ENCODE assay signal across 36 mouse cellular contexts in the genomic region with DNA sequence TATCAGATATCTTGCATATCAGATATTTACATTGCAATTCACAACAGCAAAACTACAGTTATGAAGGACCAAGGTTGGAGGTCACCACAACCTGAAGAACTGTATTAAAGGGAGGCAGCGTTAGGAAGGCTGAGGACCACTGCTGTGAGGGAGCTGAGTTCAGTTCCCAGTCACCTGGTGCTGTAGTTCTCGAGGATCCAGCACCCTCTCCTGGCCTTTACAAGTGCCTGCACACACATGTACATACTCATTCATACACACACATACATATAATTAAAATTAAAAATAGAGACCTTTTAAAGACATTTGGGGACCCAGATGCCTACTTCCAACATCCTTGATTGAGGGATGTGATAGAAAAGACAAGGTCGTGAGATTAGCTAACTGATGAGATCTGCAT. TPM values are rescaled to one million over a fixed set of nuclear protein-coding genes. Genes with fewer than 3 reads are reported as not detected.
DNase-seq lines count a peak whose midpoint lies in the region; ATAC-seq and TF ChIP-seq lines count a peak whose summit lies in the region.
"Had no signal": no experiment of that assay in that cellular context is flagged by ENCODE, and none has a peak within 500 bp of the region (broad histone marks: within the 10 kb centered on the region; RNA-seq: fewer than 3 reads in every experiment).

No protein-coding gene starts in this region.

- no peaks in the 10 kb centered on the region; the same call in 1 of the 2 replicates for H3K36me3 ChIP-seq in intestine, postnatal 0 days (ENCODE audit: control insufficient read depth, insufficient read depth)
- no peaks in the 10 kb centered on the region for H3K36me3 ChIP-seq in intestine, embryonic 15.5 days
- no peaks in the 10 kb centered on the region for H3K36me3 ChIP-seq in liver, embryonic 14.5 days (replicated peaks; ENCODE audit: control insufficient read depth, insufficient read depth, low read depth)
- no peaks in the 10 kb centered on the region for H3K36me3 ChIP-seq in liver, embryonic 12.5 days
- H3K36me3 ChIP-seq in MEL (ENCODE audit: control insufficient read depth in 1 of 2, insufficient read depth in 2 of 2, low read length in 2 of 2) = no peaks in the 10 kb centered on the region; a peak in 1 of 4 replicates
- H3K36me3 ChIP-seq: embryonic facial prominence, embryonic 13.5 days; forebrain, embryonic 10.5 days; forebrain, embryonic 15.5 days; hindbrain, embryonic 12.5 days; limb, embryonic 12.5 days; liver, embryonic 15.5 days; midbrain, embryonic 12.5 days; neural tube, embryonic 12.5 days had no signal

- H3K9me3 ChIP-seq in intestine, postnatal 0 days (ENCODE audit: control insufficient read depth) = no peaks in the 10 kb centered on the region
- H3K9me3 ChIP-seq in intestine, embryonic 15.5 days = no peaks in the 10 kb centered on the region
- H3K9me3 ChIP-seq in liver, embryonic 14.5 days (ENCODE audit: control insufficient read depth, low read length) = no peaks in the 10 kb centered on the region
- H3K9me3 ChIP-seq in liver, embryonic 12.5 days (replicated peaks) = no peaks in the 10 kb centered on the region
- H3K9me3 ChIP-seq in MEL (replicated peaks; ENCODE audit: insufficient read depth, low read length) = no peaks in the 10 kb centered on the region
- H3K9me3 ChIP-seq: embryonic facial prominence, embryonic 13.5 days; forebrain, embryonic 10.5 days; forebrain, embryonic 15.5 days; hindbrain, embryonic 12.5 days; limb, embryonic 12.5 days; liver, embryonic 15.5 days; megakaryocyte, embryonic 14.5 days; midbrain, embryonic 12.5 days; neural tube, embryonic 12.5 days had no signal

- peak overlapping the region; percentile 56 for H3K4me2 ChIP-seq in intestine, postnatal 0 days (replicated peaks; ENCODE audit: low read depth)
- no peak overlapping the region for H3K4me2 ChIP-seq in intestine, embryonic 15.5 days (replicated peaks)
- H3K4me2 ChIP-seq in liver, embryonic 14.5 days (ENCODE audit: low read depth) = no peak overlapping the region
- no peak overlapping the region for H3K4me2 ChIP-seq in liver, embryonic 12.5 days
- H3K4me2 ChIP-seq: embryonic facial prominence, embryonic 13.5 days; forebrain, embryonic 15.5 days; heart, embryonic 11.5 days; hindbrain, embryonic 12.5 days; limb, embryonic 12.5 days; liver, embryonic 15.5 days; midbrain, embryonic 12.5 days; neural tube, embryonic 12.5 days had no signal

- WGBS in intestine, postnatal 0 days = 77% methylated on average over 3 of the region's 3 CpGs
- WGBS in intestine, embryonic 15.5 days = 74% methylated on average over 3 of the region's 3 CpGs
- WGBS in liver, embryonic 14.5 days (ENCODE audit: insufficient replicate concordance) = 52% methylated on average over 3 of the region's 3 CpGs
- 66% methylated on average over 3 of the region's 3 CpGs for WGBS in liver, embryonic 12.5 days (ENCODE audit: insufficient replicate concordance)

- H3K27me3 ChIP-seq in intestine, postnatal 0 days (replicated peaks; ENCODE audit: control insufficient read depth, insufficient read depth, low read length) = no peaks in the 10 kb centered on the region
- H3K27me3 ChIP-seq in intestine, embryonic 15.5 days (replicated peaks) = no peaks in the 10 kb centered on the region
- no peaks in the 10 kb centered on the region for H3K27me3 ChIP-seq in liver, embryonic 14.5 days (ENCODE audit: control insufficient read depth, insufficient read depth, low read length)
- peaks cover 5% of the 10 kb centered on the region; the same call in 1 of the 2 replicates for H3K27me3 ChIP-seq in liver, embryonic 12.5 days (replicated peaks)
- H3K27me3 ChIP-seq in MEL (ENCODE audit: control insufficient read depth in 1 of 2, insufficient read depth in 2 of 2, low read length in 2 of 2) = peaks cover 0 to 2% of the 10 kb centered on the region in 2 experiments; a peak in 2 of 4 replicates
- H3K27me3 ChIP-seq: embryonic facial prominence, embryonic 13.5 days; forebrain, embryonic 15.5 days; hindbrain, embryonic 12.5 days; limb, embryonic 12.5 days; liver, embryonic 15.5 days; midbrain, embryonic 12.5 days; neural tube, embryonic 12.5 days had no signal

- no peak for ATAC-seq in intestine, postnatal 0 days
- ATAC-seq in intestine, embryonic 15.5 days = no peak
- no peak for ATAC-seq in liver, embryonic 14.5 days (ENCODE audit: insufficient read depth)
- no peak for ATAC-seq in liver, embryonic 12.5 days
- no peak for ATAC-seq in frontal cortex, adult (ENCODE audit: low TSS enrichment)
- ATAC-seq: forebrain, embryonic 15.5 days had no signal

- no peak for TF ChIP-seq EP300 in liver, embryonic 14.5 days (IDR thresholded peaks at IDR 0.05; ENCODE audit: low read depth)
- TF ChIP-seq EP300 in MEL (IDR thresholded peaks at IDR 0.05; ENCODE audit: low read depth in 1 of 2, low read length in 2 of 2) = no peak

- TF ChIP-seq POLR2A in MEL (IDR thresholded peaks at IDR 0.05; ENCODE audit: control insufficient read depth in 1 of 2, insufficient read depth in 1 of 2, low read depth in 1 of 2, low read length in 2 of 2, poor library complexity in 1 of 2) = no peak

- H3K9ac ChIP-seq in intestine, postnatal 0 days (ENCODE audit: low read depth, low read length) = no peak overlapping the region
- H3K9ac ChIP-seq in intestine, embryonic 15.5 days = no peak overlapping the region
- no peak overlapping the region for H3K9ac ChIP-seq in liver, embryonic 14.5 days (replicated peaks)
- no peak overlapping the region for H3K9ac ChIP-seq in liver, embryonic 12.5 days
- no peak overlapping the region for H3K9ac ChIP-seq in MEL (ENCODE audit: control insufficient read depth, low read depth, low read length, poor library complexity, severe bottlenecking)
- H3K9ac ChIP-seq: embryonic facial prominence, embryonic 13.5 days; forebrain, embryonic 15.5 days; hindbrain, embryonic 12.5 days; limb, embryonic 12.5 days; liver, embryonic 15.5 days; midbrain, embryonic 12.5 days; neural tube, embryonic 12.5 days had no signal

- no peak overlapping the region for H3K27ac ChIP-seq in intestine, postnatal 0 days (ENCODE audit: low read depth, low read length)
- H3K27ac ChIP-seq in intestine, embryonic 15.5 days = no peak overlapping the region
- H3K27ac ChIP-seq in liver, embryonic 14.5 days = no peak overlapping the region
- no peak overlapping the region for H3K27ac ChIP-seq in liver, embryonic 12.5 days
- H3K27ac ChIP-seq in MEL (ENCODE audit: control insufficient read depth, low read depth, low read length) = no peak overlapping the region
- H3K27ac ChIP-seq: embryonic facial prominence, embryonic 13.5 days; forebrain, embryonic 10.5 days; forebrain, embryonic 15.5 days; hindbrain, embryonic 12.5 days; left cerebral cortex, adult 2 months; limb, embryonic 12.5 days; liver, embryonic 15.5 days; midbrain, embryonic 12.5 days; neural tube, embryonic 12.5 days had no signal

- H3K4me3 ChIP-seq in intestine, postnatal 0 days (ENCODE audit: low read depth, low read length) = no peak overlapping the region
- no peak overlapping the region for H3K4me3 ChIP-seq in intestine, embryonic 15.5 days (replicated peaks)
- no peak overlapping the region for H3K4me3 ChIP-seq in liver, embryonic 14.5 days (ENCODE audit: insufficient read depth in 1 of 2, low read depth in 2 of 2, low read length in 2 of 2)
- no peak overlapping the region for H3K4me3 ChIP-seq in liver, embryonic 12.5 days
- no peak overlapping the region for H3K4me3 ChIP-seq in MEL (ENCODE audit: control insufficient read depth in 1 of 2, insufficient read depth in 1 of 2, low read depth in 2 of 2, low read length in 2 of 2)
- H3K4me3 ChIP-seq: embryonic facial prominence, embryonic 13.5 days; forebrain, embryonic 10.5 days; forebrain, embryonic 15.5 days; hindbrain, embryonic 12.5 days; left cerebral cortex, adult 2 months; limb, embryonic 12.5 days; liver, embryonic 15.5 days; megakaryocyte, embryonic 14.5 days; midbrain, embryonic 12.5 days; myocyte; neural tube, embryonic 12.5 days had no signal

- TF ChIP-seq RAD21 in MEL (IDR thresholded peaks at IDR 0.05; ENCODE audit: low read depth, low read length) = peak; percentile 46

- peak; percentile 51 for TF ChIP-seq CTCF in intestine, postnatal 0 days (IDR thresholded peaks at IDR 0.05; ENCODE audit: low read depth)
- 0 out of 2 replicates have a peak, but pooled peaks have one; percentile 15 for TF ChIP-seq CTCF in liver, embryonic 14.5 days (IDR thresholded peaks at IDR 0.05; ENCODE audit: low read depth)
- peak; percentile 6 to 51 (median 29); a peak in 2 of 6 replicates for TF ChIP-seq CTCF in MEL (IDR thresholded peaks at IDR 0.05 in 2 of 3, conservative IDR thresholded peaks at IDR 0.05 in 1 of 3; ENCODE audit: control insufficient read depth in 1 of 3, insufficient read depth in 1 of 3, low read depth in 2 of 3, low read length in 3 of 3, poor library complexity in 1 of 3, severe bottlenecking in 1 of 3)

- H3K79me2 ChIP-seq in MEL (ENCODE audit: control insufficient read depth, insufficient read depth, low read length, poor library complexity) = no peaks in the 10 kb centered on the region

- H3K4me1 ChIP-seq in intestine, postnatal 0 days (replicated peaks; ENCODE audit: control insufficient read depth, insufficient read depth, low read length) = no peaks in the 10 kb centered on the region
- no peaks in the 10 kb centered on the region for H3K4me1 ChIP-seq in intestine, embryonic 15.5 days (replicated peaks)
- H3K4me1 ChIP-seq in liver, embryonic 14.5 days (replicated peaks; ENCODE audit: control insufficient read depth in 2 of 2, insufficient read depth in 2 of 2, low read length in 1 of 2) = no peaks in the 10 kb centered on the region
- H3K4me1 ChIP-seq in liver, embryonic 12.5 days = no peaks in the 10 kb centered on the region
- peaks cover 0 to 2% of the 10 kb centered on the region in 2 experiments; a peak in 1 of 4 replicates for H3K4me1 ChIP-seq in MEL (ENCODE audit: control insufficient read depth in 1 of 2, insufficient read depth in 2 of 2, low read length in 2 of 2)
- H3K4me1 ChIP-seq: embryonic facial prominence, embryonic 13.5 days; forebrain, embryonic 15.5 days; hindbrain, embryonic 12.5 days; liver, embryonic 15.5 days; midbrain, embryonic 12.5 days; neural tube, embryonic 12.5 days had no signal

- DNase-seq in liver, embryonic 14.5 days (ENCODE audit: low read depth in 3 of 3, low spot score in 3 of 3) = no peak
- DNase-seq in A20 (ENCODE audit: low read depth, low spot score) (peak; percentile 27), MEL (ENCODE audit: low read depth, low spot score) (peak; percentile 25)
- no peak for DNase-seq in thymus, postnatal 14 days
- DNase-seq: adrenal gland, postnatal 14 days; B cell, adult 2 months; cerebellum, adult 11 months; cerebellum, adult 9-11 months; gastrocnemius, postnatal 14 days; heart, postnatal 36 days; kidney, adult 8-10 months; kidney, postnatal 10 days; lung, postnatal 4 days; right cerebral cortex, postnatal 4 days; thymus, postnatal 25 days had no signal

RNA-seq across cellular contexts. Expression of a gene that starts 3.1 kb away (rescaled TPM):
- polyA plus RNA-seq in intestine, postnatal 0 days (2015; fragmentation: Nextera tagmentation; extraction: Ambion mirVana) = 261 and 305 TPM in 2 replicates
- 7.4 and 8.7 TPM in 2 replicates for polyA plus RNA-seq in intestine, embryonic 15.5 days (2015; fragmentation: Nextera tagmentation; extraction: Ambion mirVana)
- polyA plus RNA-seq in liver, embryonic 14.5 days (2012; rRNA removed) = 0.04 TPM in 1 of 2 replicates, not detected in the other
- not detected in 2 replicates for polyA plus RNA-seq in liver, embryonic 14.5 days (2014; fragmentation: Nextera tagmentation; extraction: Ambion mirVana)
- 0.32 TPM in 1 of 2 replicates, not detected in the other for polyA plus RNA-seq in liver, embryonic 12.5 days (2016; fragmentation: Nextera tagmentation; extraction: Ambion mirVana)
- not detected in 2 replicates for total RNA-seq in MEL (2012; rRNA removed)
- not detected for polyA plus RNA-seq in MEL (2012; ENCODE audit: insufficient read depth in 1 of 2, insufficient read length in 2 of 2, low read depth in 1 of 2, low replicate concordance in 2 of 2, missing spikeins in 1 of 2)
- total RNA-seq: adrenal gland, postnatal 14 days; gastrocnemius, postnatal 14 days; granulocyte monocyte progenitor cell, adult 5-6 weeks; heart, postnatal 36 days; layer of hippocampus, postnatal 14 days; left cerebral cortex, adult 2 months; left cerebral cortex, postnatal 25 days; midbrain, postnatal 0 days had no signal
- polyA plus RNA-seq: embryonic facial prominence, embryonic 13.5 days; forebrain, embryonic 10.5 days; forebrain, embryonic 15.5 days; heart, embryonic 11.5 days; hindbrain, embryonic 12.5 days; limb, embryonic 12.5 days; liver, embryonic 15.5 days; lung, embryonic 16.5 days; midbrain, embryonic 12.5 days; midbrain, postnatal 0 days; myocyte; neural tube, embryonic 12.5 days had no signal

RNA-seq across cellular contexts. Expression of a gene that starts 15.9 kb away (rescaled TPM):
- 14.8 and 15.7 TPM in 2 replicates for polyA plus RNA-seq in intestine, postnatal 0 days (2015; fragmentation: Nextera tagmentation; extraction: Ambion mirVana)
- polyA plus RNA-seq in intestine, embryonic 15.5 days (2015; fragmentation: Nextera tagmentation; extraction: Ambion mirVana) = 18.6 and 22.1 TPM in 2 replicates
- 5.0 and 5.9 TPM in 2 replicates for polyA plus RNA-seq in liver, embryonic 14.5 days (2012; rRNA removed)
- 6.2 and 7.4 TPM in 2 replicates for polyA plus RNA-seq in liver, embryonic 14.5 days (2014; fragmentation: Nextera tagmentation; extraction: Ambion mirVana)
- polyA plus RNA-seq in liver, embryonic 12.5 days (2016; fragmentation: Nextera tagmentation; extraction: Ambion mirVana) = 11.7 and 12.9 TPM in 2 replicates
- 10.6 and 10.9 TPM in 2 replicates for total RNA-seq in MEL (2012; rRNA removed)
- 10 to 100 TPM in 1 of 2 experiments, not detected in 1; 14.2 TPM for polyA plus RNA-seq in MEL (2012; ENCODE audit: insufficient read depth in 1 of 2, insufficient read length in 2 of 2, low read depth in 1 of 2, low replicate concordance in 2 of 2, missing spikeins in 1 of 2)

RNA-seq across cellular contexts. Expression of a gene that starts 21.3 kb away (rescaled TPM):
- polyA plus RNA-seq in intestine, postnatal 0 days (2015; fragmentation: Nextera tagmentation; extraction: Ambion mirVana) = 5.4 and 6.2 TPM in 2 replicates
- 4.2 and 4.7 TPM in 2 replicates for polyA plus RNA-seq in intestine, embryonic 15.5 days (2015; fragmentation: Nextera tagmentation; extraction: Ambion mirVana)
- polyA plus RNA-seq in liver, embryonic 14.5 days (2012; rRNA removed) = 0.11 and 0.12 TPM in 2 replicates
- polyA plus RNA-seq in liver, embryonic 14.5 days (2014; fragmentation: Nextera tagmentation; extraction: Ambion mirVana) = 0.04 TPM in 1 of 2 replicates, not detected in the other
- polyA plus RNA-seq in liver, embryonic 12.5 days (2016; fragmentation: Nextera tagmentation; extraction: Ambion mirVana) = 0.35 and 0.45 TPM in 2 replicates
- 0.10 and 0.12 TPM in 2 replicates for total RNA-seq in MEL (2012; rRNA removed)
- under 1 TPM in 1 of 2 experiments, not detected in 1; 0.19 TPM for polyA plus RNA-seq in MEL (2012; ENCODE audit: insufficient read depth in 1 of 2, insufficient read length in 2 of 2, low read depth in 1 of 2, low replicate concordance in 2 of 2, missing spikeins in 1 of 2)
- total RNA-seq: granulocyte monocyte progenitor cell, adult 5-6 weeks had no signal

RNA-seq across cellular contexts. Expression of a gene that starts 28.2 kb away (rescaled TPM):
- polyA plus RNA-seq in intestine, postnatal 0 days (2015; fragmentation: Nextera tagmentation; extraction: Ambion mirVana) = 3.9 and 5.0 TPM in 2 replicates
- polyA plus RNA-seq in intestine, embryonic 15.5 days (2015; fragmentation: Nextera tagmentation; extraction: Ambion mirVana) = 2.5 and 2.6 TPM in 2 replicates
- polyA plus RNA-seq in liver, embryonic 14.5 days (2012; rRNA removed) = 0.04 and 0.05 TPM in 2 replicates
- polyA plus RNA-seq in liver, embryonic 14.5 days (2014; fragmentation: Nextera tagmentation; extraction: Ambion mirVana) = 0.08 and 0.10 TPM in 2 replicates
- polyA plus RNA-seq in liver, embryonic 12.5 days (2016; fragmentation: Nextera tagmentation; extraction: Ambion mirVana) = 0.21 and 0.26 TPM in 2 replicates
- total RNA-seq in MEL (2012; rRNA removed) = not detected in 2 replicates
- not detected for polyA plus RNA-seq in MEL (2012; ENCODE audit: insufficient read depth in 1 of 2, insufficient read length in 2 of 2, low read depth in 1 of 2, low replicate concordance in 2 of 2, missing spikeins in 1 of 2)

RNA-seq across cellular contexts. Expression of a gene that starts 41.1 kb away (rescaled TPM):
- 85.8 and 86.3 TPM in 2 replicates for polyA plus RNA-seq in intestine, postnatal 0 days (2015; fragmentation: Nextera tagmentation; extraction: Ambion mirVana)
- polyA plus RNA-seq in intestine, embryonic 15.5 days (2015; fragmentation: Nextera tagmentation; extraction: Ambion mirVana) = 90.2 and 102 TPM in 2 replicates
- polyA plus RNA-seq in liver, embryonic 14.5 days (2012; rRNA removed) = 5.6 and 6.9 TPM in 2 replicates
- 28.0 and 30.6 TPM in 2 replicates for polyA plus RNA-seq in liver, embryonic 14.5 days (2014; fragmentation: Nextera tagmentation; extraction: Ambion mirVana)
- polyA plus RNA-seq in liver, embryonic 12.5 days (2016; fragmentation: Nextera tagmentation; extraction: Ambion mirVana) = 29.9 and 31.1 TPM in 2 replicates
- total RNA-seq in MEL (2012; rRNA removed) = 21.7 and 22.7 TPM in 2 replicates
- 10 to 100 TPM in 1 of 2 experiments, not detected in 1; 25.9 TPM for polyA plus RNA-seq in MEL (2012; ENCODE audit: insufficient read depth in 1 of 2, insufficient read length in 2 of 2, low read depth in 1 of 2, low replicate concordance in 2 of 2, missing spikeins in 1 of 2)

Comparison
In these comparisons a context has a peak if more than half of its experiments do, and no peak if none do; other contexts are left out.
1. RNA of a gene that starts 3.1 kb away (polyA plus RNA-seq): 261 to 305 TPM in intestine, postnatal 0 days; 7.4 to 8.7 TPM in intestine, embryonic 15.5 days, 0.04 TPM in liver, embryonic 14.5 days, 0.32 TPM in liver, embryonic 12.5 days and not detected in MEL; every median in the first group is over 10 times any median in the second.
2. DNase-seq: peak in A20 (single experiment) and MEL (single experiment); none in liver, embryonic 14.5 days (0 of 3) and thymus, postnatal 14 days (single experiment).
3. Peak in every context shown above with its lines, with median percentiles within 50 percentile points of each other: CTCF ChIP-seq.